Mouse (Mus musculus): ENCODE results near the gene Tom1l2. TPM values are rescaled to one million over a fixed set of nuclear protein-coding genes. Genes with fewer than 3 reads are reported as not detected.
A peak's percentile ranks its signal among the peaks of the same experiment; 100 is the strongest.

Gene Tom1l2
- total and polyA plus RNA-seq, 3 experiments: 4.8 to 10.4 (median 10.4) TPM

DNA sequence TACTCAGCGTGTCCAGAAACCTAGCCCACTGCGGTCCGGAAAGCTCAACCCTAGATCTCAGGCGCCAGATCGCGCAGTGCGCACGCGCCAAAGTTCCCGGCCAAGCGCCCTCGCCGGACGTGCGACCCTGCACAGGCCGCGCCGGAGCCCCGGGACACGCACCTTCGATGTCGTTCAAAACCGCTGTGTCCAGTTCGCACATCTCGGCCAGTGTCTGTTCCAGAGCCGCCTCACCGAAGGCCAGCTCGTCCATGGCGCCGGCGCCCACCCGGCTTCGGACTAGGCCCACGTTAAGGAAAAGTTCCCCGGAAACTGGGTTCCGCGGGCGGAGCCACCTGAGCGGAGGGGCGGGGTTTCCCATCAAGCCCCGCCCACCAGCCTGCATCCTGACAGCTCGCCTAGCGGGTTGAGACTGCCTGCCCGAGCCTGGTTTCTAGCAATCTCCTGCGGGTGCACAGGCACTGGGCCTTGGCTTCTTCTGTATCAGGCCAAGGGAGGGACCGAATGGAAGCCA is 132.4 kb downstream of the Tom1l2 start (continued):
- TF ChIP-seq ETS1 (conservative IDR thresholded peaks at IDR 0.05; ENCODE audit: low read depth, low read length) (0 out of 2 replicates have a peak, but pooled peaks have one; percentile 9), ZNF384 (IDR thresholded peaks at IDR 0.05; ENCODE audit: low read depth, low read length) (no peak), ELF1 (IDR thresholded peaks at IDR 0.05; ENCODE audit: low read depth, low read length) (peak; percentile 86), JUN (IDR thresholded peaks at IDR 0.05; ENCODE audit: insufficient read depth, low read depth, low read length) (no peak)

DNA sequence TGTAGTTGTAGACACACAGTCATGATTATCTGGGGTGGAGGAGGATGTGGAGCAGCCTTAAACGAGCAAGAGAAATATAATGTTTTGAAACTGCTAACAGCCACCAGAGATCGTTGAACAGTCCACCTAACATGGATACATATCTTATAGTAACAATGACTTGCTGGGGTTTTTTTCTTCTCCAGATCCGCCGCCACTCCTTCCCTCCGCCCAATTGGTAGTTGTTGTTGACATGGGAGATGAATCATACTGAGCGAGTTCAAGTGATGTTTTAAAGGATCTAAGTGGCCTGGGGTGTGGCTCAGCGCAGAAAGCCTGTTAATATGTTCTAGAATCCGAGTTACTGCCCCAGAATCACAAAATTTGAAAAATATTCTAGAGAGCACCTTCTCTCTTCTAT is 133.1 kb downstream of the Tom1l2 start:
- H3K9me3 ChIP-seq (replicated peaks; ENCODE audit: low read length): peaks cover 3% of the 10 kb centered on the region
- peaks cover 16 to 42% of the 10 kb centered on the region in 2 experiments for H3K36me3 ChIP-seq (replicated peaks in 1 of 2; ENCODE audit: control insufficient read depth in 1 of 2, insufficient read depth in 1 of 2, low read length in 1 of 2)
- no peaks in the 10 kb centered on the region for H3K27me3 ChIP-seq (replicated peaks)
- dilution Hi-C loops (cut with MboI; ENCODE audit: extremely low pct_ligation_motif_present, extremely low pct_unique_long_range_greater_than_20kb, low sequenced_read_pairs) (no loop called here), in situ Hi-C loops (cut with MboI; ENCODE audit: low pct_ligation_motif_present, low pct_unique_long_range_greater_than_20kb, low sequenced_read_pairs) (no loop called here)
- H3K9ac ChIP-seq (ENCODE audit: insufficient read depth, low read depth): peak overlapping the region; percentile 95
- no peak for TF ChIP-seq BHLHE40 (IDR thresholded peaks at IDR 0.05; ENCODE audit: low read depth, low read length)
- TF ChIP-seq MEF2A (IDR thresholded peaks at IDR 0.05; ENCODE audit: borderline replicate concordance, low read depth, low read length): no peak
- TF ChIP-seq SIN3A (IDR thresholded peaks at IDR 0.05; ENCODE audit: low read length): no peak
- peak; percentile 18; the same call in 1 of the 2 replicates for TF ChIP-seq IRF4 (IDR thresholded peaks at IDR 0.05; ENCODE audit: low read depth, low read length)
- no peak for TF ChIP-seq TBP (conservative IDR thresholded peaks at IDR 0.05; ENCODE audit: low read depth, low read length)
- TF ChIP-seq MYC (IDR thresholded peaks at IDR 0.05; ENCODE audit: low read depth, low read length): no peak
- TF ChIP-seq CTCF (conservative IDR thresholded peaks at IDR 0.05 in 1 of 2, IDR thresholded peaks at IDR 0.05 in 1 of 2; ENCODE audit: low read depth in 2 of 2, low read length in 2 of 2): no peak
- peak overlapping the region; percentile 57 to 98 (median 73) for H3K4me3 ChIP-seq (replicated peaks in 1 of 3; ENCODE audit: low read depth in 2 of 3, low read length in 2 of 3, poor library complexity in 1 of 3)
- no peak overlapping the region for H3K27ac ChIP-seq (ENCODE audit: insufficient read depth, low read depth)
- peaks cover 42% of the 10 kb centered on the region for H3K79me2 ChIP-seq (replicated peaks; ENCODE audit: control insufficient read depth, extremely low read depth, insufficient read depth, poor library complexity, severe bottlenecking)
- H3K4me2 ChIP-seq (ENCODE audit: insufficient read depth, low read depth, poor library complexity, severe bottlenecking): peak overlapping the region; percentile 77
- peaks cover 17 to 80% of the 10 kb centered on the region in 2 experiments for H3K4me1 ChIP-seq (ENCODE audit: control insufficient read depth in 1 of 2, insufficient read depth in 2 of 2)
- peak; percentile 46 for DNase-seq (ENCODE audit: extremely low read depth)

DNA sequence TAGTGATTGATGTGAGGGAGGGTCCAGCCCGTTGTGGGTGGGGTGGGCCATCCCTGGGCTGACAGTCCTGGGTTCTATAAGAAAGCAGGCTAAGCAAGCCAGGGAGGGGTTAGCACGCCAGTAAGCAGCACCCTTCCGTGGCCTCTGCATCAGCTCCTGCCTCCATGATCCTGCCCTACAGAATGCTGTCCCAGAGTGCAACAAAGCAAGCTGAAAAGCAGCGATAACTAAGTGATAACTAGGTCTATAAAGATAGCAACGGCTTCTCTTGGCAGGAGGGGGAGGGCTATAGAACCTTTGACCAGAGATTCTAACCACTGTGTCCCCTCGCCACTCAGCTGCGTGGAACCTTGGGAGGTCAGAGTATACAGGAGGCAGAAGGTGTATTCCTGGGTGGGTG is 135.2 kb downstream of the Tom1l2 start:
- H3K9ac ChIP-seq (ENCODE audit: insufficient read depth, low read depth): no peak overlapping the region

More for the DNA sequence above, 135.2 kb downstream of the Tom1l2 start:
- Histone ChIP-seq H3K4me2 (ENCODE audit: insufficient read depth, low read depth, poor library complexity, severe bottlenecking) (no peak overlapping the region), H3K27ac (ENCODE audit: insufficient read depth, low read depth) (no peak overlapping the region), H3K79me2 (replicated peaks; ENCODE audit: control insufficient read depth, extremely low read depth, insufficient read depth, poor library complexity, severe bottlenecking) (peaks cover 42% of the 10 kb centered on the region), H3K36me3 (replicated peaks in 1 of 2; ENCODE audit: control insufficient read depth in 1 of 2, insufficient read depth in 1 of 2, low read length in 1 of 2) (peaks cover 16 to 56% of the 10 kb centered on the region in 2 experiments), H3K4me3 (replicated peaks in 1 of 3; ENCODE audit: low read depth in 2 of 3, low read length in 2 of 3, poor library complexity in 1 of 3) (no peak overlapping the region), H3K27me3 (replicated peaks) (no peaks in the 10 kb centered on the region), H3K9me3 (replicated peaks; ENCODE audit: low read length) (peaks cover 3% of the 10 kb centered on the region), H3K4me1 (ENCODE audit: control insufficient read depth in 1 of 2, insufficient read depth in 2 of 2) (peaks cover 14 to 74% of the 10 kb centered on the region in 2 experiments)
- TF ChIP-seq ZNF384 (IDR thresholded peaks at IDR 0.05; ENCODE audit: low read depth, low read length) (no peak), SIN3A (IDR thresholded peaks at IDR 0.05; ENCODE audit: low read length) (no peak), MXI1 (IDR thresholded peaks at IDR 0.05; ENCODE audit: low read depth, low read length) (no peak), MAZ (IDR thresholded peaks at IDR 0.05; ENCODE audit: low read depth, low read length) (no peak), RCOR1 (conservative IDR thresholded peaks at IDR 0.05; ENCODE audit: low read depth, low read length) (no peak), JUND (conservative IDR thresholded peaks at IDR 0.05; ENCODE audit: low read depth, low read length) (no peak), TCF12 (IDR thresholded peaks at IDR 0.05; ENCODE audit: low read depth, low read length) (no peak), JUN (IDR thresholded peaks at IDR 0.05; ENCODE audit: insufficient read depth, low read depth, low read length) (no peak), RAD21 (IDR thresholded peaks at IDR 0.05; ENCODE audit: low read depth, low read length) (no peak), KAT2A (IDR thresholded peaks at IDR 0.05; ENCODE audit: insufficient replicate concordance, low read length) (no peak), MEF2A (IDR thresholded peaks at IDR 0.05; ENCODE audit: borderline replicate concordance, low read depth, low read length) (no peak), GABPA (IDR thresholded peaks at IDR 0.05; ENCODE audit: insufficient replicate concordance, low read depth, low read length) (no peak), POLR2A (IDR thresholded peaks at IDR 0.05; ENCODE audit: low read depth, low read length) (no peak), ETS1 (conservative IDR thresholded peaks at IDR 0.05; ENCODE audit: low read depth, low read length) (no peak)
- in situ Hi-C loops (cut with MboI; ENCODE audit: low pct_ligation_motif_present, low pct_unique_long_range_greater_than_20kb, low sequenced_read_pairs) (no loop called here), dilution Hi-C loops (cut with MboI; ENCODE audit: extremely low pct_ligation_motif_present, extremely low pct_unique_long_range_greater_than_20kb, low sequenced_read_pairs) (no loop called here)
- no peak for DNase-seq (ENCODE audit: extremely low read depth)
